Mouse (Mus musculus) retina, embryonic 14.5 days (tissue): Measurements from ENCODE around the gene Pgm5.
"Not testable (repeated sequence)": the region's sequence is repeated elsewhere in the genome, so short reads cannot be mapped to it uniquely, and the experiment has no call there.

Source experiments
- DNase-seq: peaks from one replicate; pipeline ENCODE4 v3.0.0-alpha.2; 2015; ENCODE audit warnings: low spot score

Gene Pgm5

DNA sequence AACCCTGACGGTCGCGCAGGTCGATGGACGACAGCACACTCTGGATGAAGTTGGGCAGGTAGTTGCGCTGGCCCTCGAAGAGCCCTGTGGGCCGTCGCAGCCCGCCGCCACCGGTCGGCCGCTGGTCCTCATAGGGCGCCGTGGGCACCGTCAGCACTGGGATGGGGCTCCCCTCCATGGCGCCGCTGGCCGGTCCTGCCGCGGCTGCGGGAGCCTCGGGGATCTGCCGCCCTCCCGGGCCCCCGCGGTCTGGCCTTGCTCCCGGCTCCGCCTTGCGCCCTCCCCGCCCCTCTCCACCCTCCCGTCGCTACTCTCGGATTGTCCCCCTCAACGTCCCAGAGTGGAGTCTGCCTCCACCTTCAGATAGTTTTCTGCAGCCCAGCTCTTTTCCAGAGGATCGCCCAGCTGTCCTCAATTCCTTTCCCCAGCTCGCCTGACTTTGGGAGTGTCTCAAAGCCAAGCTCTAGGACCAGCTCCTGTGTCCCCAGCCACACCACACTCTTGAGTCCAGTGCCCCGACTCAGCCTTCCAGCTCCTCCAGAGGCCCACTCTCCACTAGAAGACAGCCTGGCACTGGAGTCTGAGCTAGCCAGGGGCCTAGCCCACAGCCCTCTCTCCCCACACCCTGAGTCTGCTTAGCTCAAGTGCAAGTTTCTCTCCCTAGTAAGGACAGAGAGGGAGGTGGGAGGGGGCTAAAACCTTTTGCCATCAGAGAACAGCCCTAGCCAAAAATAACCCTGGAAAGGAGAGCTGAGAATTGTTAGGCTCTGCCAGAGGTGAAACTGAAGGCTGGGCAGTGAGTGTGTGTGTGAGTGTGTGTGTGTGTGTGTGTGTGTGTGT is at the start of gene Pgm5:
TSS of gene Pgm5 (minus strand) at position 244 of the 840 bp plus-strand sequence.
- peak; percentile 47 for DNase-seq

DNA sequence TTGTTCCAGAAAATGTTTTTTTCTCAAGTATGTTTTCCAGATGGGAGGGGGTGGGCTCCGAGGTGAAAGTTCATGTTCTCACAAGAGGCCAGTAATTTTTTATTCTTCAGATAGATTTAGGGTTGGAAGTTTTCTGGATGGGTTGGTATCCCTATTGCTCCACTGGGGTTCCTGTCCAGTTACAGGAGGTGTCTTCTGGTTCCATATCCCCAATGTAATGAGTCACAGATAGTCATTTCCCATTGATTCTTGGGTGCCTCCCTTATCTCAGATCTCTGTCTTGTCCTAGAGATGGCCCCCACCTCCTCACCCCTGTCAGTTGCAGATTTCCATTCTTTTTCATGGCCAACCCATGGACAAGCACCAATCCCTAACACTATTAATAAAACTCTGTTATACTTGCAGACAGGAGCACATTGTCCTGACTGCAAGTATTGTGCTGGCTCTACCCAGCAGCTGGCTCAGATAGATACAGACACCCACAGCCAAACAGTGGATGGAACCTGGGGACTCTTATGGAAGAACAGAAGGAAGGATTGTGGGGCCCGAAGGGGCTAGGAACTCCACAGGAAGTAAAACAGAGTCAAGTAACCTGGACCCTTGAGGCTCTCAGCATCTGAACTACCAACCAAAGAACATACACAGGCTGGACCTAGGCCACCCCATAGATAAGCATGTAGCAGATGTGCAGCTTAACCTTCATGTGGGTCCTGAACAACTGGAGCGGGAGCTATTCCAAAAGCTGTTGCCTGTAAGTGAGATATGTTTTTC is 46.9 kb upstream of the Pgm5 start:
- DNase-seq, result no peak

GRCm38 (mm10) chr19:24907655-24908054 is 46.0 kb upstream of the Pgm5 start:
- no peak for DNase-seq

DNA sequence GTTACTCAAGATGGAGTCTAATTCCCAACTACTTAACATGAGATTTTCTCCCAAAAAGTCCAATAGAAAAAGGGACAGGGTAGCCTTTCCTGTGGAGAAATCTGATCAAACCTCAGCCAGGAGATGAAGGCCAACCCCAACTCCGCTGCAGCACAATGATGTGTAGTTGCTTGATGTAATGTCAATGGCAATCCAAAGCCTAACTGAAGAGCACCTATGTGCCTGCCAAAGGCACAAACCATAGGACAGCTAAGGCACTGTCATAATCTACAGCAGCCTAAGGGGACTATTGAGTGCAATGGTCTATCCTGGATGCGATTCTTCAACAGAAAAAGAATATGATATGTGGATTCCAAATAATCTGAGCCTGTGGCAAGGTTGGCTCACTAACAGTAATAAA is 41.2 kb upstream of the Pgm5 start:
- DNase-seq, result no peak

GRCm38 (mm10) chr19:24902256-24902655 is 40.6 kb upstream of the Pgm5 start:
- no peak for DNase-seq

DNA sequence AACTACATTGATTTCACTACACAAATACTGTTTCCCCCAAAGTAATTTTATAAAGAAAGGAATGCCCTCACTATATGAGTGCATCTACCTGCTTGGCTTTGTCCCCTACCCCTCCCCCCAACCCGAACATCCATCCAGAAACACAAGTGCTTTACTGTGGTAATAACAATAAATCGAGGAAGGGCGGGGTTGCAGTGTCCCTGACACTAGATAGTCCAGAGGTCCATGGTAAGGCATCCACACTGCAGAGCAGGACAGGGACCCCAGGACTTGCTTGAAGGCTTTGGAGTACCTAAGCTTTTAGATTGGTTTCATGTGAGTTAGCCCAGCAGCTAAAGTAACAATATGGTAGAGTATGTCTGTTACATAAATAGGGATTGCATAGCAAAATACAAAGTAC is 40.0 kb upstream of the Pgm5 start:
- DNase-seq, result no peak

GRCm38 (mm10) chr19:24900581-24901220 is 39.0 kb upstream of the Pgm5 start, which contains the start of gene Foxd4:
Gene Foxd4, minus strand, starts transcription at chr19:24901197.
- DNase-seq, result no peak

DNA sequence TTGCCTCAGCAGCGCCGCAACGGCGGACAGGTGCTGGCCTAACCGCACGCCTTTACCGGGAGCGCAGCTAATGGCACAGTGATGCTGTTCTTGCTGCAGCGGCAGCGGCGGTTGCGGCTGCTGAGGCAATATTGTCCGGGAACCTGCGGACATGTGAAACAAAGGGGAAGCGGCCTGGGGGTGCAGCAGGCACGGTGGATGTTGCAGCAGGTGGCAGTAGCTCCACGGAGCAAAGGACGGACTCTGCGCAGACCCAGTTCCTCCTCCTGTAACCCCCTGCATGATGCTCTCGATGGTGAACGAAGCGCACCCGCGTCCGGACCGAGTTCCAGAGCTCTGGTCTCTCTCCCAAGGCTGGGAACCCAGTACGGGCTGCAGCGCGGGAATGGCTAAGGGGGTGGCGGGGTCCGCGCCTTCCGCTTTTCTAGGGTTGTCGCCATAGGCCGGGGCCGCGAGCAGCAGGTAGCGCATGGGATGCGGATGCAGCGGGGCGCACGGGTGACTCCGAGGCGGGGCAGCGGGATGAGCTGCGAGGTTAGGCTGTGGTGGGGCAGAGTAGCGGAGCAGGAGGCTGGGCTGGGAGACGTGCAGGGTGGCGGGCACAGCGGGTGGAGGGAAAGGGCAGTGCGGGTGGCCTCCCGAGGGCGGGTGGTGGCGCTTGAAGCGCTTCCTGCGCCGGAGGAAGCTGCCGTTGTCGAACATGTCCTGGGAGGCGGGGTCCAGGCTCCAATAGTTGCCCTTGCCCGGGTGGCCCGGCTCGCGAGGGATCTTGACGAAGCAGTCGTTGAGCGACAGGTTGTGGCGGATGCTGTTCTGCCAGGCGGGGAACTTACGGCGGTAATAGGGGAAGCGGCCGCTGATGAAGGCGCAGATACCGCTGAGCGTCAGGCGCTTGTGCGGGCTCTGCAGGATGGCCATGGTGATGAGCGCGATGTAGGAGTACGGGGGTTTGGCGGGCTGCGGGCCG is 38.2 kb upstream of the Pgm5 start:
- peak; percentile 51 for DNase-seq

DNA sequence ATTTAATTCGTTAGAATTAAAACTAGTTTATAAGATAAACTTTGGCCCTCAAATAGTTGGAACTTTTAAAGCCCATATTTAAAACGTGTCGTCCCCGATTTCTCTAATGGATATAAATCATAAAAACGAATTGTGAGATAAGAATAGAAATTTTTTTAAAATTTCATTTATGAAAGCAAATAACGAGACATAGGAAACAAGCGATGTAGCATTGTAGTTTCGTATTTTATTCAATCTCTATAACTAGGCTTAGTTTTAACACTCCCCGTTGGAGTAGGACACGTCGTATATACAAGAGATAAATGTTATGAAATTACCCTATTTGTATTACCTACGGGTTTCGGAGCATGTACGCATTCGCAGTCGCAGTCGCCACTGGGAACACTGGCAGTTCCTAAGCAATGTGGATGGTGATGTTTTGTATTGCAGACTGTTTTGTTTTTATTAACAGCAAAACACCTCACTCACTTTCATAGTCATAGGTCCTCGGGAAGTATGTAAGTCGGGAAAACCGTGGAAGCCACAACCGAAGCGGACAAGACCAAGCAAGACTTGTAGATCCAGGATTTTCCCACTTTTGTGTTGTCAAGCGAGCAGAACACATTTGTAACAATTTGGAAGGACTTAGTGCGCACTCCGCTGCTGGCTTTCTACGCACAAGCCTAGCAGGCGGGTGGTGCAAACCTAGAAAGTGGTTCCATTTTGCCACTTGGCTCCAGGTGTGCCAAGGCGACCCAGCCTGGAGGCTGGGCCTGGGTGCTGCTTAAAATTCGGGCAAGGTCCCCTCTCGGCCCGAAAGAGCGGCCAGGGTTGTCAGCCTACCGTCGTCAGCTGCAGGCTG is 37.3 kb upstream of the Pgm5 start:
- peak; percentile 57 for DNase-seq

DNA sequence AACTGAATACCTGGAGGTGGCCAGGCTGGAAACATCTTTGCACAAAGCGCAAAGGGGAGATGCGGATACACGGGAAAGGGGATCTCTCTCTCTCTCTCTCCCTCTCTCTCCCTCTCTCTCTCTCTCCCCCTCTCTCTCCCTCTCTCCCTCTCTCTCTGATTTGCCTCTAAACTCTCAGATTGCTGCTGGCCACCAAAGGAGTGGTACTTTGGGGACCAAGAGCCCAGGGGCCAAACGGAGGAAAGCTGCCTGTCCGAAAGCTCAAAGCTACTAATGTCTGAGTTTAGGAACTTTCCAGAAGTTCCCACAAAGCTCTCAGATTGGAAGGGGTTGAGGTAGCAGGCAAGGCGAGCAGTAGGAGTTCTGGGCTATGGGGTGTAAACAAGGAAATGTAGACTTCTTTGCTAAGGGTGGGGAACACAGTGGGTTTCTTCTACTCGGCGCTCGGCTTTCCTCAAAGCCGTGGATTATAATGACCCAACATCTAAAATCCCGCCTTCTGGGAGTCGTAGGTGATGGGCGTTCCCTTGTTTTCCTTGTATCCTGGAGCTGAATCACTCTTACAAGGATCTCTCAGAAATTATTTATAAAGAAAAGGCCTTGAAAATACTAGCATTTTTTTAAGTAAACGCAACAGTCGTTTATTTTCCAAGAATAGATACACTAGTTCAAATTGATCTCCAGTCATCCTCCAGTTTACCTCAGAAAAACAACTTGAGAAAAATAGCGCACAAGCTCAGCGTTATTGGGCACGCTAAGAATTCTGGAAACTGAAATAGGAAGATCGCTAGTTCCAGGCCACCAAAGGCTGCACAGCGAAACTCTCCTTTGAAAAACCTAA is 36.5 kb upstream of the Pgm5 start:
- DNase-seq, result peak; percentile 52

- DNase-seq, result peak; percentile 51
Observed at GRCm38 (mm10) chr19:24897006-24897895, 35.6 kb upstream of the Pgm5 start.

DNA sequence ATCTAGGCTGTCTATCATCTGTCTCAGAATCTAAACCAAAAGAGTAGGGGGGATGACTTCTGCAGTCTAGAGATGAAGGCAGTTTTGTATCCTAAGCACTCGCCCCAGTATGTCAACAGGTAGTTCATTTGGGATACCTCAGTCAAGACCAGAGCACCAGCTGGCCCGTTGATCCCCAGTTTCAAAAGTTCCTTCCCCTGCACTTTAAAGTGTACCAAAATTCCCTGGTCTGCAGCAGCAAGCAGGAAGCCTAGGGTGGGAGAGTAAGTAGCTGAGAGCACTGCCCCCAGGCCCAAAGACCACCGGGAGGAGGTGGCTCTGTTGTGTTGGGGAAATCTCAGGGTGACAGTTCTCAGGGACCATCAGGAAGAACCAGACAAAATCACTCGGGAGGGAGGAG is 34.9 kb upstream of the Pgm5 start:
- DNase-seq, result no peak

DNA sequence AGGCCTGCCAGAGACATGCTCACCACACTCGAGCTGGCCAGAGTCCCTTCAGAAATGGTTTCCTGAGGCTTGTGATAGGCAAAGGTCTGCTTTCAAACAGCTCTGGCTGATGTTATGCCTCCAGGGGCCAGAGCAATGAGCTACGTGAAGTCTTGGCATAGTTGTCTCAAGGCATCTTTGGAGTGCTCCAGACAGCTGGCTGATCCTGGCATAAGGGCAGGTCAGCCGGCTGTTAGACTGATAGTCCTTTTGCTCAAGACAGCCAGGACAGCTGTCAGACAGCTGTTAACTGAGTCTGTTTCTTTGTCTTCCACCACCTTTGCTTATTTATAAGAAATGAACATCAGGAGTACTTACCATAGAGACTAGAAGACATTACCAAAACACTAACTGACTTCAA is 25.2 kb upstream of the Pgm5 start:
- DNase-seq, result no peak

DNA sequence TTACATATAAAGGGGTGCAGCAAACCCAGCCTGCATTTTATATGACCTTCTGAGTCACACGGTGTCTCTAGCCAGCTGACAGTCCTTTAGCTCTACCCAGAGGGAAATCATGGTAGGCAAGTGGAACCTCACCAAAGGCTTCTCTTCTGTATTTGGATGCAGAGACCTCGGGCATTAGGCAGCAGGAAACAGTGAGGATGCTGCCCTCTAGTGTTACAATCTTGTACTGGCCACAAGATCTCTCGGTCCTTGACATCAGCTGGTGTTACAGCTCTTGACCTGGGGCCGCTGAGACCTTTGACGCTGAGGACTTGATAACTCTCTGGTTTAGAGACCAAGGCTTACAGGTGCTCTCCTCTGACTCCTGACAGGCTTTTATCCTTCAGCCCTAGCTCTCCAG is 23.8 kb upstream of the Pgm5 start:
- DNase-seq, result peak; percentile 90

GRCm38 (mm10) chr19:24881237-24881636 is 19.6 kb upstream of the Pgm5 start:
- no peak for DNase-seq

DNA sequence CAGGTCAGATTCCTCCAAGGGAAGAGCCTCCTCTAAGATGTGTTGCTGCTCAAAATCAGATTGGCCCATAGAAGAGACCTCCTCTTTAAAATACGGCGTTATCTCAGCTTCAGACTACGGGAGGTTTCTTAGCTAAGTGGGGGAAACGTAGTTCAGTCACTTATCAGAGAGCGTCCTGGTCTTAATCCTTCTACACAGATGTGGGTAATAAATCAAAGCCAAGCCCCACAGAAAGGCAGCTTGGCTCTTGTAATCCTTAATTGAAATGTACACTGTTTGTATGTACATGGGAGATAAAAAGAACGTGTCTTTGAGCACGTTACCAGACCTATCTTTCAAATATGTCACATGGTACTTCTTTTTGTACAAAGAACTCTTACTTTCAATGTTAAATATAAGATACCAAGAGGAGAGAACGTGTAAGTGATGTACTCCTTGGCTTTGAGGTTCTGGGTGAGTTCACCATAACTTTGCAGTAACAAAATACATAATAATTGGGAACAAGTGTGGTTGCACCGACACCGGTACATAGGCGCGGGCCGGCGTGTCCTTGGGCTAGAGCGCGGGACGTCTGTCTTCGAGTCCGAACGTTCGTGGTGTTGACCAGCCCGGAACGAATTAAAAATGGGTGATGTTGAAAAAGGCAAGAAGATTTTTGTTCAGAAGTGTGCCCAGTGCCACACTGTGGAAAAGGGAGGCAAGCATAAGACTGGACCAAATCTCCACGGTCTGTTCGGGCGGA is 13.6 kb upstream of the Pgm5 start, which contains the start of gene Gm10053:
TSS of gene Gm10053 (plus strand) at position 558 of the 742 bp plus-strand sequence.
- not testable (repeated sequence) for DNase-seq

DNA sequence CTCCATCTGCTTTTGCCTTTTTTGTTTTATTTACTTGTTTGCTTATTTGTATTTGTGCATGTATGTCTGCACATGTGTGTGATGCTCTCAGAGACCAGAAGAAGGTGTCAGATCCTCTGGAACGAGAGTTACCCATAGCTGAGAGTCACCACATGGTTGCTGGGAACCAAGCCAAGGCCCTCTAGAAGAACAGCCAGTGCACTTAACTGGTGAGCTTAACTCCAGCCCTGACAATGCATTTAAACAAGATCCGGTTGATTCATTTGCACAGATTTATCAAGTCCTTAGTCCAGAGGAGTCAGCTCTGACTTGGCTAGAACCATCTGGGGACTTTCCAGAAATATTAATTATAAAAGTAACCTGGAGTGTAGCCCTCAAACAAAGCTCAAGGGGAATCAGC is 12.2 kb upstream of the Pgm5 start:
- no peak for DNase-seq
